Mouse (Mus musculus) thymus, adult 2 months (tissue): ENCODE results near the gene Cyp2d22. TPM values are rescaled to one million over a fixed set of nuclear protein-coding genes. Genes with fewer than 3 reads are reported as not detected.

ENCODE experiments used
- DNase-seq: peaks from one replicate; pipeline ENCODE4 v3.0.0; 2021
- H3K27ac ChIP-seq: fragments of 200-500 bp; 2 replicates; pipeline ENCODE4 v1.5.1; 2012; ENCODE audit warnings: low read length, control low read depth; ENCODE audit not compliant: control insufficient read depth, insufficient read depth
- H3K27me3 ChIP-seq: fragments of 200-500 bp; 2 replicates; pipeline ENCODE4 v1.6.1; 2012; ENCODE audit warnings: mild to moderate bottlenecking, low read length, moderate library complexity, mixed read lengths; ENCODE audit not compliant: control insufficient read depth, insufficient read depth
- H3K36me3 ChIP-seq: fragments of 200-500 bp; 2 replicates; pipeline ENCODE4 v1.6.1; 2012; ENCODE audit warnings: mild to moderate bottlenecking, low read length, moderate library complexity; ENCODE audit not compliant: control insufficient read depth, insufficient read depth
- H3K4me1 ChIP-seq: fragments of 200-500 bp; replicated peaks from 2 replicates; pipeline ENCODE4 v1.6.1; 2012; ENCODE audit warnings: low read length; ENCODE audit not compliant: control insufficient read depth, insufficient read depth
- H3K4me3 ChIP-seq: fragments of 200-500 bp; 2 replicates; pipeline ENCODE4 v1.5.1; 2012; ENCODE audit warnings: mild to moderate bottlenecking, low read length, control low read depth, moderate library complexity; ENCODE audit not compliant: control insufficient read depth, insufficient read depth
- CTCF ChIP-seq: fragments of 200-500 bp; IDR thresholded peaks from 2 replicates; pipeline ENCODE4 v1.5.1; 2012; ENCODE audit warnings: mild to moderate bottlenecking, control low read depth, low read length, moderate library complexity, borderline replicate concordance; ENCODE audit not compliant: control insufficient read depth, poor library complexity, insufficient read depth; ENCODE audit errors: extremely low read depth
- POLR2A ChIP-seq: fragments of 200-500 bp; IDR thresholded peaks from 2 replicates; pipeline ENCODE4 v1.6.1; 2012; ENCODE audit warnings: mild to moderate bottlenecking, low read length, control low read depth, moderate library complexity; ENCODE audit not compliant: control insufficient read depth, poor library complexity, insufficient read depth; ENCODE audit errors: extremely low read depth
- WGBS: fragments of 180-500 bp; shearing (Covaris S2); methylation state at CpG from one replicate; pipeline ENCODE4 v1.1.7; 2018; 5-methylcytosine and 5-hydroxymethylcytosine counted together
- polyA plus RNA-seq: library from polyadenylated mRNA; depleted of rRNA; stranded (reverse); fragments of >200 nt; gene quantifications from 2 replicates; pipeline ENCODE4 v1.2.3, GENCODE M21; 2012

The Cyp2d22 gene
- polyA plus RNA-seq, 1 experiment, result 15.7 TPM

GRCm38 (mm10) chr15:82348258-82348998 is 31.6 kb downstream of the Cyp2d22 start:
- peaks cover 19% of the 10 kb centered on the region for H3K36me3 ChIP-seq
- peaks cover 17% of the 10 kb centered on the region for H3K4me1 ChIP-seq
- no peaks in the 10 kb centered on the region for H3K27me3 ChIP-seq
- TF ChIP-seq POLR2A (no peak), CTCF (no peak)
- DNase-seq, result no peak
- WGBS, result 81% methylated on average over 8 of the region's 8 CpGs
- no peak overlapping the region for H3K27ac ChIP-seq
- H3K4me3 ChIP-seq, result no peak overlapping the region

- DNase-seq, result no peak
- H3K27ac ChIP-seq, result no peak overlapping the region
- WGBS, result 95% methylated on average over 12 of the region's 12 CpGs
- TF ChIP-seq CTCF, result no peak
- TF ChIP-seq POLR2A, result no peak
- H3K36me3 ChIP-seq, result peaks cover 19% of the 10 kb centered on the region
- no peak overlapping the region for H3K4me3 ChIP-seq
- no peaks in the 10 kb centered on the region for H3K27me3 ChIP-seq
- peaks cover 13% of the 10 kb centered on the region for H3K4me1 ChIP-seq
These were observed 32.2 kb downstream of the Cyp2d22 start for GRCm38 (mm10) chr15:82347852-82348251.

GRCm38 (mm10) chr15:82347303-82347676 is 32.8 kb downstream of the Cyp2d22 start:
- 65% methylated on average over 4 of the region's 4 CpGs for WGBS
- no peak for DNase-seq
- peak overlapping the region; percentile 61; the same call in 1 of the 2 replicates for H3K27ac ChIP-seq
- no peaks in the 10 kb centered on the region for H3K27me3 ChIP-seq
- H3K4me3 ChIP-seq, result peak overlapping the region; percentile 12; the same call in 1 of the 2 replicates
- peaks cover 19% of the 10 kb centered on the region for H3K36me3 ChIP-seq
- H3K4me1 ChIP-seq, result peaks cover 13% of the 10 kb centered on the region
- TF ChIP-seq CTCF (no peak), POLR2A (no peak)

GRCm38 (mm10) chr15:82346580-82347302 is 33.3 kb downstream of the Cyp2d22 start:
- Histone ChIP-seq H3K4me1 (peaks cover 19% of the 10 kb centered on the region), H3K27me3 (no peaks in the 10 kb centered on the region), H3K4me3 (peak overlapping the region; percentile 90; the same call in 1 of the 2 replicates), H3K27ac (peak overlapping the region; percentile 61), H3K36me3 (peaks cover 19% of the 10 kb centered on the region)
- 13% methylated on average over 14 of the region's 14 CpGs for WGBS
- peak; percentile 11 for DNase-seq
- no peak for TF ChIP-seq POLR2A
- no peak for TF ChIP-seq CTCF

- H3K27ac ChIP-seq, result peak overlapping the region; percentile 61
- no peaks in the 10 kb centered on the region for H3K27me3 ChIP-seq
- H3K36me3 ChIP-seq, result peaks cover 19% of the 10 kb centered on the region
- TF ChIP-seq CTCF (no peak), POLR2A (peak; percentile 76)
- peak overlapping the region; percentile 90 for H3K4me3 ChIP-seq
- WGBS, result under 1% methylated on average over 51 of the region's 51 CpGs
- DNase-seq, result peak; percentile 97
- peaks cover 25% of the 10 kb centered on the region for H3K4me1 ChIP-seq
These were observed 34.1 kb downstream of the Cyp2d22 start for GRCm38 (mm10) chr15:82345820-82346470.

GRCm38 (mm10) chr15:82344971-82345370 is 35.1 kb downstream of the Cyp2d22 start:
- Histone ChIP-seq H3K27me3 (no peaks in the 10 kb centered on the region), H3K4me1 (peaks cover 28% of the 10 kb centered on the region), H3K27ac (no peak overlapping the region), H3K36me3 (peaks cover 19% of the 10 kb centered on the region), H3K4me3 (no peak overlapping the region)
- TF ChIP-seq CTCF (no peak), POLR2A (no peak)
- WGBS, result 94% methylated on average over 6 of the region's 6 CpGs
- DNase-seq, result no peak
